Mouse (Mus musculus) thymus, adult 2 months (tissue): ENCODE measurements around the gene Mmrn1.

Source experiments
- CTCF ChIP-seq: fragments of 200-500 bp; IDR thresholded peaks from 2 replicates; pipeline ENCODE4 v1.5.1; 2012; ENCODE audit warnings: mild to moderate bottlenecking, control low read depth, low read length, moderate library complexity, borderline replicate concordance; ENCODE audit not compliant: control insufficient read depth, poor library complexity, insufficient read depth; ENCODE audit errors: extremely low read depth
- POLR2A ChIP-seq: fragments of 200-500 bp; IDR thresholded peaks from 2 replicates; pipeline ENCODE4 v1.6.1; 2012; ENCODE audit warnings: mild to moderate bottlenecking, low read length, control low read depth, moderate library complexity; ENCODE audit not compliant: control insufficient read depth, poor library complexity, insufficient read depth; ENCODE audit errors: extremely low read depth

DNA sequence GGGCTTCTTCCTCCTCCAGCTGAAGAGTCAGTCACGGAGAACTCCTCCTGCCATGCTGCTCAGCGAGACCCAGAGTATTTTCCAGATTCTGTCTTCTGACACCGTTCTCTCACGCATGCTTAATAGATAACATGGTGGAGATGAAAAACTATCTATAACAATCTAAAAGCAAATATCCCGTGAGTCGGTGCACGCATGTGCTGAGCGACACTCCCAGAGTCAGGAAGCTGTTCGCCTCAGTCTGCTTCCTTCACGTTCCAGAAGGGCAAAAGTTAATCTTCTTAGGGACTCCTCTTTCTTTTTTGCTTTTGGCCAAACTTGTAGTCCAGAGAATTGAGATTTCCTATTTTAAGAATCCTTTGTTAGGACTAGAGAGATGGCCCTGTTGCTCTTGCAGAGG, 69.7 kb downstream of the Mmrn1 start:
- no peak for TF ChIP-seq CTCF
- TF ChIP-seq POLR2A = no peak
